Mouse (Mus musculus) intestine, embryonic 15.5 days (tissue): Measurements from ENCODE around the gene Trappc12. TPM values are rescaled to one million over a fixed set of nuclear protein-coding genes. Genes with fewer than 3 reads are reported as not detected.
"Not testable (repeated sequence)": the region's sequence is repeated elsewhere in the genome, so short reads cannot be mapped to it uniquely, and the experiment has no call there.

ENCODE experiments used
- ATAC-seq: fragments of 200-750 bp; cut with Nextera tagmentation; 2 replicates; pipeline ENCODE4 v1.8.0; 2017; ENCODE audit warnings: moderate TSS enrichment, moderate library complexity
- H3K27ac ChIP-seq: fragments of 300-500 bp; sonication (generic); 2 replicates; pipeline ENCODE4 v1.5.1; 2015; ENCODE audit warnings: mild to moderate bottlenecking, inconsistent platforms
- H3K27me3 ChIP-seq: fragments of 300-500 bp; sonication (generic); replicated peaks from 2 replicates; pipeline ENCODE4 v1.6.1; 2015; ENCODE audit warnings: inconsistent platforms
- H3K36me3 ChIP-seq: fragments of 300-500 bp; sonication (generic); 2 replicates; pipeline ENCODE4 v1.6.1; 2015; ENCODE audit warnings: inconsistent platforms
- H3K4me1 ChIP-seq: fragments of 300-500 bp; sonication (generic); replicated peaks from 2 replicates; pipeline ENCODE4 v1.6.1; 2015; ENCODE audit warnings: inconsistent platforms
- H3K4me2 ChIP-seq: fragments of 300-500 bp; sonication (generic); replicated peaks from 2 replicates; pipeline ENCODE4 v1.6.1; 2015; ENCODE audit warnings: mild to moderate bottlenecking, inconsistent platforms
- H3K4me3 ChIP-seq: fragments of 300-500 bp; sonication (generic); replicated peaks from 2 replicates; pipeline ENCODE4 v1.5.1; 2015; ENCODE audit warnings: inconsistent platforms
- H3K9ac ChIP-seq: fragments of 300-500 bp; sonication (generic); 2 replicates; pipeline ENCODE4 v1.6.1; 2015; ENCODE audit warnings: inconsistent platforms
- H3K9me3 ChIP-seq: fragments of 300-500 bp; sonication (generic); 2 replicates; pipeline ENCODE4 v1.6.1; 2016; ENCODE audit warnings: inconsistent platforms
- WGBS: fragments of 180-500 bp; shearing (Covaris S2); methylation state at CpG from one replicate; pipeline ENCODE4 v1.1.7; 2015; 5-methylcytosine and 5-hydroxymethylcytosine counted together
- polyA plus RNA-seq: library from polyadenylated mRNA; unstranded; fragments of >200 nt; fragmentation: Nextera tagmentation; extraction: Ambion mirVana; gene quantifications from 2 replicates; pipeline ENCODE4 v1.2.1, GENCODE M21; 2015

The Trappc12 gene
- polyA plus RNA-seq, 1 experiment from 2014 or later, result 34.6 TPM

DNA sequence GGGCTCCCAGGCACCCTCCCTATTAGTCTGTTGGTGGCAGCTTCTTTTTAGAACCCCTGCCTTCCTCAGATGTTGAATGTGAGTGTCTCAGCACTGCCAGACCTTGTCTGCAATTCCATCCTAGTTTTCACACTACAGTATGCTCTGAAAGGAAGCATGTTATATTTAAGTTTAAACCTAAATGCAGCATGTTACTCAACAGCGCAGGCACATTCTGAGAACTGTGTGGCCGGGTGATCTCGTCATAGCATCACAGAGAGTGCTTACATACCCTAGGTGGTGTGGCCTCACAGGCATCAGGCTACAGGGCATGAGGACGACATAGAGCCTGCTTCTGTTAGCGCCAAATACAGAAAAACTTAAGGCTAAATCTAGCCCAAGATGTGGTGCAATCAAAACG lies 25.4 kb upstream of the Trappc12 start:
- no peak overlapping the region for H3K9ac ChIP-seq
- WGBS, result 84% methylated on average over 6 of the region's 6 CpGs

DNA sequence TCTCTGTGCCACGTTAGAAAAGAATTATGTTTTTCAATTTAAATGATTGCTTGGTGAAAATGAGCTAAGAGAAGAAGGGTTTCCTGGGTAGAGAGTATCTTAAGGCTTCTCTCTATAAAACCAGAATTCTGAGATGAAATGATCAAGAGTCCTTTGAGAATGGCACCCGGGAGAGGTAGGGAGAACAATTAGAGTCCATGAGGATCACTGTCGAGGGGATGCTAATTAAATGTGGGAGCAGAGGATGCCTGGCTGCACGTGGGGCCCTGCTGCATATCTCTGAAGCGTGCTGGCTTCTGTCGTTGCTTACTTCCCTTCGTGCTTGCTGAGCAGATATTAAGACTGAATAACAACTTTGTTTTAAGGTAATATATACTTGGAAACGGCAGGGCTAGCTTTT lies 24.8 kb upstream of the Trappc12 start:
- H3K27ac ChIP-seq, result no peak overlapping the region
- H3K4me2 ChIP-seq, result no peak overlapping the region
- H3K27me3 ChIP-seq, result no peaks in the 10 kb centered on the region
- H3K4me3 ChIP-seq, result no peak overlapping the region
- H3K4me1 ChIP-seq, result no peaks in the 10 kb centered on the region
- H3K36me3 ChIP-seq, result no peaks in the 10 kb centered on the region
- no peak overlapping the region for H3K9ac ChIP-seq
- 53% methylated on average over 8 of the region's 8 CpGs for WGBS
- no peak for ATAC-seq
- no peaks in the 10 kb centered on the region for H3K9me3 ChIP-seq

More for the DNA sequence above, 25.4 kb upstream of the Trappc12 start:
- no peak for ATAC-seq
- H3K9me3 ChIP-seq, result no peaks in the 10 kb centered on the region
- H3K27me3 ChIP-seq, result no peaks in the 10 kb centered on the region
- no peak overlapping the region for H3K27ac ChIP-seq
- no peaks in the 10 kb centered on the region for H3K4me1 ChIP-seq
- H3K36me3 ChIP-seq, result no peaks in the 10 kb centered on the region
- H3K4me2 ChIP-seq, result no peak overlapping the region
- no peak overlapping the region for H3K4me3 ChIP-seq

DNA sequence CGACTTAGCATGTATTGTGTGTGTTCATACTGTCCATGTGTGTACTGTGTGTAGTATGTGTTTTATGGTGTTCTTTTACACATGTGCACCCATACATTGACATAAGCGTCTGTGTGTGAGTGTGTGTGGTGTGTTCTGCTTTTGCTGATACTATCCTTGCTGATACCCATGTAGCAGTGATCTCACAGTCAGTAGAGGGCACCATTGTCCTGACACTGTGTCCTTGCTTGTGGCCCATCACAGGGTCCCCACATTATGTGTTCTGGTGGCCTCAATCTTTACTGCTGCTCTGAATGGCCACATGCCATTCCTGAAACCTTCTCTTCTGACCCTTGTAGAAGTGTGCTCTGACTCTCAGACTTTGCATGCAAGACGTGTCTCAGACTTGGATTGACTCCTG lies 23.5 kb upstream of the Trappc12 start:
- Histone ChIP-seq H3K27ac (no peak overlapping the region), H3K9ac (no peak overlapping the region), H3K4me1 (no peaks in the 10 kb centered on the region), H3K4me2 (no peak overlapping the region), H3K9me3 (no peaks in the 10 kb centered on the region), H3K36me3 (no peaks in the 10 kb centered on the region), H3K27me3 (no peaks in the 10 kb centered on the region), H3K4me3 (no peak overlapping the region)
- ATAC-seq, result no peak
- WGBS, result 73% methylated on average over 3 of the region's 3 CpGs

DNA sequence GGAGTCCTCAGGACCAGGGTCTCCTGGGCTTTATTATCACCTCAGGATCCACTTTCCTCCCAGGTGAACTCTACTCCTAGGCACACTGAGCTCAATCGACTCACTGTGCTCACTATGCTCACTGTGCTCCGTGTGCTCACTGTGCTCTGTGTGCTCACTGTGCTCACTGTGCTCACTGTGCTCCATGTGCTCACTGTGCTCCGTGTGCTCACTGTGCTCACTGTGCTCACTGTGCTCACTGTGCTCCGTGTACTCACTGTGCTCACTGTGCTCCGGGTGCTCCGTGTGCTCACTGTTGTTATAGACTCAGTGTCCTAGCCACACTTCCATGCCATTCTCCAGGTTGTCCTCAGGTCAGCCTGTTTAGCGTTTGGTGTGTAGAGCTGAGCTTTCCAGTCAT lies 19.7 kb upstream of the Trappc12 start:
- H3K4me2 ChIP-seq, result no peak overlapping the region
- no peaks in the 10 kb centered on the region for H3K9me3 ChIP-seq
- WGBS, result 87% methylated on average over 7 of the region's 7 CpGs
- ATAC-seq, result no peak
- no peaks in the 10 kb centered on the region for H3K4me1 ChIP-seq
- no peaks in the 10 kb centered on the region for H3K27me3 ChIP-seq
- H3K9ac ChIP-seq, result no peak overlapping the region
- H3K36me3 ChIP-seq, result no peaks in the 10 kb centered on the region
- H3K27ac ChIP-seq, result no peak overlapping the region
- H3K4me3 ChIP-seq, result no peak overlapping the region

DNA sequence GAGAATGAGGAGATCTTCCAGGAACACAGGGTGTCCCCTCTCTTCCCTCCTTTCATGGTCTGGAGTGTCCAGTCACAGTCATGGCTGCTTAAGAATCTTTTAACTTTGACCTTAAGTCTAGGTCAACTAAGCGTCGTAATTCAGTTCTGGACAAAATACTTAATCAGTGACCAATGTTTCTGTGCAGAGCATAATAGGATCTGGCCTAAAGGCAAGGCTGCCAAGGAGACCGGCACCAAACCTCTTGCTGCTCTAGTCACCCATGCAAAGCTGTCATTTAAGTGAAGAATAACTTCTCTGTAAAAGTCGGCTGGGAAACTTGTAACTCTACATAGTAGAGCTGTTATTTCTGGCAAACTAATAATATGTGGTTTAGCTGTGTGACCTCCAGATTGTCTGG lies 5.7 kb upstream of the Trappc12 start:
- Histone ChIP-seq H3K27ac (no peak overlapping the region), H3K4me1 (peaks cover 5% of the 10 kb centered on the region; the same call in 1 of the 2 replicates), H3K9me3 (no peaks in the 10 kb centered on the region), H3K4me3 (no peak overlapping the region), H3K36me3 (no peaks in the 10 kb centered on the region), H3K27me3 (no peaks in the 10 kb centered on the region), H3K4me2 (no peak overlapping the region), H3K9ac (no peak overlapping the region)
- 86% methylated on average over 4 of the region's 4 CpGs for WGBS
- no peak for ATAC-seq

DNA sequence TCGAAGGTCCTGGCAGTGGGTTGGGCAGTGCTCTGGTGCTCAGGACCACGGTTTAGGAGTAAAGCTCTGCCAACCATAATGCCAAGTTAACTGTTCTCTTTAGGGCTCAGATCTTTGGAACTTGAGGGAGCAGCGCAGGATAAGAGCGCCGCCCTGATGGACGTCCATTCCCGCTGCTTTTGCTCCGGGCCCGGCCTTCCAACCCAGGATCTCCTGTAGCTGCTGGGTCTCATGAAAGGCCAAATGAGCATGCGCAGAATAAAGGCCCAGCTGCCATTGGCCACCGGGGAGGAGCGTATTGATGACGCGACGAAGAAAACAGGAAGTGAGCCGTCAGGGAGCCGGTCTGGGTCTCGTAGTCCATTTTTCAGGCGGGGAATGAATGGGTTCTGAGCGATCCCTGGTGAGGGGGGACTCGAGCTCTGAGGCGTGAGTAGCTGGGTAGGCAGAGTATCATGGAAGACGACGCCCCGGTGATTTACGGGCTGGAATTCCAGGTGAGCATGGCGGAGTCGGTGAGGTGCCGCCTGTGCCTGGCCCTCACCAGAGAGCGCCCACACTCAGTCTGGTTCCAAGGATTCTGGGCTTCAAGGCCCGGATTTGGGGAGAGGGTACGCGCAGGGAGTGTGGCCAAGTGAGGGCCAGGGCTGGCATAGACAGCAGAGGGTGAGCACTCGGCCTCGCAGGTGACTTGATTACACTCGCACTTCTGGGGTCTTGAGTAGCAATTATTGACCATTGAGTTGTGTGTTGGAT lies 1.4 kb upstream of the Trappc12 start, which contains the start of gene Eipr1:
Gene Eipr1, plus strand, starts transcription at position 296 of the 756 bp plus-strand sequence.
- peak within 1 kb of the TSS; percentile 42; the same call in 1 of the 2 replicates for H3K27ac ChIP-seq
- H3K9ac ChIP-seq, result peak within 1 kb of the TSS; percentile 69
- 0 out of 2 replicates have a peak, but pooled peaks cover 4% of the 10 kb centered on the region for H3K36me3 ChIP-seq
- peak; percentile 92 for ATAC-seq
- 4% methylated on average over 36 of the region's 36 CpGs for WGBS
- no peaks in the 10 kb centered on the region for H3K9me3 ChIP-seq
- peak within 1 kb of the TSS; percentile 85 for H3K4me3 ChIP-seq
- H3K4me2 ChIP-seq, result peak within 1 kb of the TSS; percentile 87
- no peaks in the 10 kb centered on the region for H3K27me3 ChIP-seq
- H3K4me1 ChIP-seq, result peaks cover 5% of the 10 kb centered on the region; the same call in 1 of the 2 replicates

DNA sequence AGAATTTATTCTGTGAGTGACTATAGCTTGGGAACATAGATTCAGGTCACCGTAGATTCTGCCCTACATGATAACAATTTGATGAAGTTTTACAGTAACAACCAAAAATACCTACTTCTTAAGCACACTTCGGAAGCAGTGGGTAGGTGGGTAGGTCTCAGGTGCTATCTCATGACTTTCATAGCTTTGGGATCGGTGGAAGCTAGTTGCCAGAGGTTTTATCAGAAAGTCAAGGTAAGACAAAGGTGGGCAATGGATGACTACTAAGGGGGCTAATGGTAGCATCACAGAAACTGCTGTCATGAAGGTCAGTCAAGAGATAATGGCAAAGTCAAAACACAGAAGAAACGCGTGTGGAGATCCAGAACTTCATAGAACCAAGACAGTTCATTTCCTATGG lies 604 bp upstream of the Trappc12 start:
- 93% methylated on average over 5 of the region's 5 CpGs for WGBS
- Histone ChIP-seq H3K4me2 (no peak overlapping the region), H3K36me3 (0 out of 2 replicates have a peak, but pooled peaks cover 5% of the 10 kb centered on the region), H3K9ac (no peak overlapping the region), H3K27ac (no peak overlapping the region), H3K4me1 (peaks cover 5% of the 10 kb centered on the region; the same call in 1 of the 2 replicates), H3K4me3 (no peak overlapping the region), H3K9me3 (no peaks in the 10 kb centered on the region), H3K27me3 (no peaks in the 10 kb centered on the region)
- ATAC-seq, result no peak

DNA sequence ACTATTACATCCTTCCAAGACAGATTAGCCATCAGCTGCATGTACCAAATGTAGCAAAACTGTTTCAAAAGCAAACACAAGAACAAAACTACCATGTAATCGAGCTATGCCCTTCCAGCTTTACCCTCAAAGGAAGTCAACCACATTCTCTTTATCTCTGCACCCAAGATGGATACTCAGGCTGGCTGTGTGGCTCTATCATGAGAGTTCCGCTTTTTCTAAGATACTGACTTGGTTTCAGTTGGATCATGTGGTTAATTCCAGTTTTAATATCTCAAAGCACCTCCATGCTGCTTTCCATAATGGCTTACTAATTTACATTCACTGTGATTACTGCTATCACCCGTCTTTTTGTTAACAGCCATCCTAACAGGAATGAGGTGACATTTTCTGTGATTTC lies 6.9 kb downstream of the Trappc12 start:
- no peak overlapping the region for H3K4me3 ChIP-seq
- no peak overlapping the region for H3K27ac ChIP-seq
- H3K27me3 ChIP-seq, result no peaks in the 10 kb centered on the region
- ATAC-seq, result no peak
- WGBS, result 86% methylated on average over 3 of the region's 3 CpGs
- H3K9me3 ChIP-seq, result no peaks in the 10 kb centered on the region
- H3K4me1 ChIP-seq, result 0 out of 2 replicates have a peak, but pooled peaks cover 2% of the 10 kb centered on the region
- 0 out of 2 replicates have a peak, but pooled peaks cover 5% of the 10 kb centered on the region for H3K36me3 ChIP-seq
- no peak overlapping the region for H3K4me2 ChIP-seq
- no peak overlapping the region for H3K9ac ChIP-seq

DNA sequence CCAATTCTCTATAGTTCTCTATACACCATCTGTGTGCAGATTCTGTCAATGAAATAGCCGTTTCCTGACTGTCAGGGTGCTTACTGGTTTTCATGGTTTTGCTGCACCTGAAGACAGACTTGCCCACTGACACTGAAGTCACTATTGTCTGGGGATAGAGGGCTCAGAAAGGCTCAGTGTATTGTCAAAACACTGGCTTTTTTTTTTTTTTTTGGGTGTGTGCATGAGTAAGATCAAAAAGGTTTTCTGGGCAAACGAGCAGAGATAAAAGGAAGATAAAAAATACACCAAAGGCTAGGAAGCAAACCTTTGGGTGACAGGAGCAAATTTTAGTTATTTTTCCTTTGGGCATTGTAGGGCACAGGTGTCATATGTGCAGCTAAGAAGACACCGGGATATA lies 15.0 kb downstream of the Trappc12 start:
- WGBS, result 85% methylated on average over 3 of the region's 3 CpGs
- Histone ChIP-seq H3K27me3 (no peaks in the 10 kb centered on the region), H3K4me3 (no peak overlapping the region), H3K4me1 (no peaks in the 10 kb centered on the region), H3K27ac (no peak overlapping the region), H3K36me3 (peaks cover 18% of the 10 kb centered on the region), H3K9ac (no peak overlapping the region), H3K9me3 (no peaks in the 10 kb centered on the region), H3K4me2 (no peak overlapping the region)
- ATAC-seq, result no peak

DNA sequence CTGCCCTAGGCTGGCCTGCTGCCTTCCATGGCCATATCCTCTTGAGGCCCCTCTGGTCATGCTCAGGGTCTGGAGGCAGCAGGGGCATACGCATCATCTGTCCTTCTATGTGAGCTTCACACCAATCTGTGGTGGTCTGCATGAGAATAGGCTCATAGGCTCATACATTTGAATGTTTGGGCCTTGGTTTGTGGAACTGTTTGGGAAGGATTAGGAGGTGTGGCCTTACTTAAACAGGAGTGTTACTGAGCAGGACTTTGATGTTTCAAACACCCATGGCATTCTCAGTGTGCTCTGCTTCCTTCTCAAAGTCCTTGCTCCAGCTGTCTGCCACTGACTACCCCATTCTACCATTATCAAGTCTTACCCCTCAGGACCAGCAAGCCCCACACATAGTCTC lies 16.0 kb downstream of the Trappc12 start:
- H3K4me2 ChIP-seq, result no peak overlapping the region
- ATAC-seq, result no peak
- H3K4me3 ChIP-seq, result no peak overlapping the region
- no peak overlapping the region for H3K9ac ChIP-seq
- no peak overlapping the region for H3K27ac ChIP-seq
- H3K4me1 ChIP-seq, result no peaks in the 10 kb centered on the region
- 100% methylated on average over 1 of the region's 1 CpGs for WGBS
- H3K9me3 ChIP-seq, result no peaks in the 10 kb centered on the region
- no peaks in the 10 kb centered on the region for H3K27me3 ChIP-seq
- H3K36me3 ChIP-seq, result peaks cover 18% of the 10 kb centered on the region

DNA sequence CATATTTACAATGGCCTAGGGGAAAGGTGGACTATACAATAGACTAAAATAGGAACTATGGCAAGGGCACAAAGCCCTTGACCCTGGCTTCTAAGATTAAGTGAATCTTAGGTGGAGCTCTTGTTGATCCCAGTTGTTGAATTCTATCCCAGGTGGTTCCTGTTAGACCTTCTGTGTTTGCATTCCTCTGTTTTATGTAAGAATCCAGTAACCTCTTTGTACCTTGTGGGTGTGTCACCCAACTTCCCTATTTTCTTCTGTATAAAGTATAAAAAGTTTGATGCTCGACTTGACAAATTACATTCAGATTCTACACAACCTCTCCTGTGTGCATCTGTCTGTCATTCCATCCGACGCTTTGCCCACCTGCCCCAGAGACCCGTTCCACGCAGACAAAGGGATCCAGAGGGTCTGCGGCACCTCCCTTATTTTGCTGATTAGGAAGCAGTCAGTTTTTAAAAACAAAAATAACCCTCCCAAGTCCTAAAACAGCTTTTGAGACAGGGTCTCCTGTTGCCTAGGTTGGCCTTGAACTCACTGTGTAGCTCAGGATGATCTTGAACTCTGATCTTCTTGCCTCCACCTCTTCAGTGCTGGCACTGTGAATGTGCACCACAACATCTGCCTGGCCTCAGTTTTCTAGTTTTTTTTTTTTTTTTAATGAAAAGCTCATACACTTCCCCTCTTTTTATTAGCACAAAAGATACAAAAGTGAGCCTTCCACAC lies 16.6 kb downstream of the Trappc12 start:
- H3K9me3 ChIP-seq, H3K27ac ChIP-seq, H3K4me1 ChIP-seq, H3K9ac ChIP-seq, ATAC-seq, H3K27me3 ChIP-seq, H3K4me3 ChIP-seq, H3K4me2 ChIP-seq: not testable (repeated sequence)
- peaks cover 18% of the 10 kb centered on the region for H3K36me3 ChIP-seq
- 98% methylated on average over 6 of the region's 6 CpGs for WGBS

DNA sequence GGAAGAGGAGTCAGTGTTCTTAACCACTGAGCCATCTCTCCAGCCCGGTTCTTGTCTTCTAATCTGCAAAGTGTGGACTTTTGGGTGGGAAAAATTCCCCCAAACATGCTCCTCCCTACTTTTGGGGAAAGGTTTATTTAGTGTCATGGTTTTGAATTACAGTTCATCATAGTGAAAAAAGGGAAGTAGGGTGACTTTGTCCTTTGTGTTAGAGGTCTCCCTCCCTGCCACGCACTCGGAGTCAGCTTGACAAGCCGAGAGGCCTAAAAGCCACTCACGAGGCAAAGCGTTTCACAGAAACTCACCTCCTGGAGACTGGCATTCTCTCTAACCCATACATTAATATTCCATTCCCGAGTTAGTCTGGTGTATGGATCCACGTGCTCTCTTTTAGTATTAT lies 17.6 kb downstream of the Trappc12 start:
- H3K27me3 ChIP-seq, result no peaks in the 10 kb centered on the region
- no peak overlapping the region for H3K4me2 ChIP-seq
- H3K4me3 ChIP-seq, result no peak overlapping the region
- no peaks in the 10 kb centered on the region for H3K9me3 ChIP-seq
- no peak overlapping the region for H3K9ac ChIP-seq
- no peak overlapping the region for H3K27ac ChIP-seq
- H3K4me1 ChIP-seq, result no peaks in the 10 kb centered on the region
- peaks cover 16% of the 10 kb centered on the region for H3K36me3 ChIP-seq
- WGBS, result 92% methylated on average over 8 of the region's 8 CpGs
- no peak for ATAC-seq
